In genomic region chr13:42053656-42054055, GRCm38 (mm10) we compare ENCODE assay signal across 9 mouse cellular contexts. TPM values are rescaled to one million over a fixed set of nuclear protein-coding genes. Genes with fewer than 3 reads are reported as not detected.
DNase-seq lines count a peak whose midpoint lies in the region; ATAC-seq lines count a peak whose summit lies in the region.
"Had no signal": no experiment of that assay in that cellular context is flagged by ENCODE, and none has a peak within 500 bp of the region (broad histone marks: within the 10 kb centered on the region; RNA-seq: fewer than 3 reads in every experiment).

No protein-coding gene starts in this region.

- no peak for ATAC-seq in heart, embryonic 15.5 days (replicated peaks; ENCODE audit: insufficient number of reproducible peaks, insufficient read depth, low FRiP score, low read depth)
- no peak for ATAC-seq in hindbrain, embryonic 14.5 days (ENCODE audit: low FRiP score)
- no peak for ATAC-seq in midbrain, embryonic 14.5 days (ENCODE audit: low FRiP score, low TSS enrichment)
- ATAC-seq in activated CD4-positive, CD25-positive, alpha-beta regulatory T cell, adult 4 months = no peak
- ATAC-seq: Patski had no signal

- no peak overlapping the region for H3K9ac ChIP-seq in heart, embryonic 15.5 days
- peak overlapping the region; percentile 95 for H3K9ac ChIP-seq in hindbrain, embryonic 14.5 days
- H3K9ac ChIP-seq in midbrain, embryonic 14.5 days (replicated peaks; ENCODE audit: low read length) = peak overlapping the region; percentile 91

- WGBS in heart, embryonic 15.5 days = 30% methylated on average over 2 of the region's 2 CpGs
- 30% methylated on average over 2 of the region's 2 CpGs for WGBS in hindbrain, embryonic 14.5 days
- WGBS in midbrain, embryonic 14.5 days = 36% methylated on average over 2 of the region's 2 CpGs

- peak overlapping the region; percentile 81 for H3K4me2 ChIP-seq in heart, embryonic 15.5 days
- peak overlapping the region; percentile 92 for H3K4me2 ChIP-seq in hindbrain, embryonic 14.5 days (replicated peaks)
- peak overlapping the region; percentile 91 for H3K4me2 ChIP-seq in midbrain, embryonic 14.5 days (ENCODE audit: low read length)

- no peak for DNase-seq in heart, postnatal 25 days (ENCODE audit: low spot score)
- DNase-seq in ZHBTc4 (ENCODE audit: low read depth, low spot score) = peak; percentile 26
- DNase-seq in hindbrain, embryonic 14.5 days (ENCODE audit: low spot score) = no peak
- no peak for DNase-seq in midbrain, embryonic 14.5 days
- no peak for DNase-seq in left cerebral cortex, adult 11 months (ENCODE audit: low spot score)
- DNase-seq in layer of hippocampus, adult 8-10 months (ENCODE audit: low spot score in 2 of 2) = no peak

- H3K4me1 ChIP-seq in heart, embryonic 15.5 days (replicated peaks) = peaks cover 21% of the 10 kb centered on the region
- H3K4me1 ChIP-seq in hindbrain, embryonic 14.5 days (replicated peaks; ENCODE audit: control insufficient read depth, insufficient read depth, low read length) = peaks cover 19% of the 10 kb centered on the region; the same call in 1 of the 2 replicates
- peaks cover 31% of the 10 kb centered on the region for H3K4me1 ChIP-seq in midbrain, embryonic 14.5 days (ENCODE audit: control insufficient read depth, insufficient read depth, low read length)

- no peak overlapping the region for H3K27ac ChIP-seq in heart, embryonic 15.5 days
- peak overlapping the region; percentile 98; the same call in 1 of the 2 replicates for H3K27ac ChIP-seq in hindbrain, embryonic 14.5 days
- peak overlapping the region; percentile 97; the same call in 1 of the 2 replicates for H3K27ac ChIP-seq in midbrain, embryonic 14.5 days (replicated peaks; ENCODE audit: low read depth, low read length)

- H3K9me3 ChIP-seq in heart, embryonic 15.5 days (replicated peaks) = no peaks in the 10 kb centered on the region
- no peaks in the 10 kb centered on the region for H3K9me3 ChIP-seq in hindbrain, embryonic 14.5 days (ENCODE audit: control insufficient read depth, low read length)
- no peaks in the 10 kb centered on the region for H3K9me3 ChIP-seq in midbrain, embryonic 14.5 days (ENCODE audit: control insufficient read depth, low read length)

- intact Hi-C loops in heart, postnatal 25 days (cut with DNase I) = loop anchor here (5.0 to 10.0 kb wide), 4 partner anchors 49 to 409 kb away; partner anchors contain the start of gene Edn1

- H3K27me3 ChIP-seq in heart, embryonic 15.5 days = no peaks in the 10 kb centered on the region
- H3K27me3 ChIP-seq in hindbrain, embryonic 14.5 days (ENCODE audit: control insufficient read depth, insufficient read depth, low read length) = no peaks in the 10 kb centered on the region
- no peaks in the 10 kb centered on the region for H3K27me3 ChIP-seq in midbrain, embryonic 14.5 days (ENCODE audit: control insufficient read depth, insufficient read depth, low read length)
- H3K27me3 ChIP-seq: Patski had no signal

- peak overlapping the region; percentile 97 for H3K4me3 ChIP-seq in heart, embryonic 15.5 days
- peak overlapping the region; percentile 90 for H3K4me3 ChIP-seq in hindbrain, embryonic 14.5 days (replicated peaks; ENCODE audit: low read length)
- peak overlapping the region; percentile 92 for H3K4me3 ChIP-seq in midbrain, embryonic 14.5 days (replicated peaks; ENCODE audit: low read depth, low read length)

- H3K36me3 ChIP-seq in heart, embryonic 15.5 days = peaks cover 16% of the 10 kb centered on the region; the same call in 1 of the 2 replicates
- peaks cover 22% of the 10 kb centered on the region for H3K36me3 ChIP-seq in hindbrain, embryonic 14.5 days (replicated peaks; ENCODE audit: control insufficient read depth, insufficient read depth)
- peaks cover 14% of the 10 kb centered on the region for H3K36me3 ChIP-seq in midbrain, embryonic 14.5 days (ENCODE audit: control insufficient read depth, insufficient read depth, low read length)

RNA-seq across cellular contexts. Expression of gene Hivep1, which starts 1.8 kb away (rescaled TPM):
- polyA plus RNA-seq in heart, embryonic 15.5 days (2015; fragmentation: Nextera tagmentation; extraction: Ambion mirVana) = 5.0 and 7.6 TPM in 2 replicates
- total RNA-seq in heart, postnatal 25 days (2021) = 10 to 100 TPM; 23.9 to 26.5 TPM
- polyA plus RNA-seq in hindbrain, embryonic 14.5 days (2014; fragmentation: Nextera tagmentation; extraction: Ambion mirVana) = 21.8 and 23.0 TPM in 2 replicates
- polyA plus RNA-seq in midbrain, embryonic 14.5 days (2014; fragmentation: Nextera tagmentation; extraction: Ambion mirVana) = 18.7 and 22.9 TPM in 2 replicates
- polyA plus RNA-seq in activated CD4-positive, CD25-positive, alpha-beta regulatory T cell, adult 4 months (2017; shearing (Covaris generic)) = 10 to 100 TPM in 1 of 2 experiments, 1 to 10 TPM in 1; 9.0 to 16.6 TPM
- 10 to 100 TPM; 25.8 to 32.3 (median 31.3) TPM for total RNA-seq in layer of hippocampus, adult 8-10 months (2022)
